ENCODE assay signal across 8 mouse cellular contexts in the genomic region with DNA sequence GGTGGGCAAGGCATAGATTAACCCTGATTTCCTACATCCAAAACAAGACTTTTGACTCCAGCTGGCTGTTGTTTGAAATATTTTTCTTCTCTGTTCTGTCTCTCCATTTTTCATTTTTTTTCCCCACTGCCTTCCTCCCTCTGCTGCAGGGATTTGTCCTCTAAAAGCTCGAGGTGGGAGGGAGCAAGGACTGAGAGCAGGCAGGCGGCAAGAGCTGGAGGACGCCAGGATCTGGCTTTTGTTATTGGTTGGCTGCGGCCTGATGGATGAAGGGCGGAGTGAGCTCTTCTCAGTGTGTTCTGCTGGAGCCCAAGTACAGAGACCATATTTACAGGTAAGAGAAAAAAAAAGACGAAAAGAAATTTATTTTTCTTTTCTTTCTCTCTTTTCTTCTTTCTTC. TPM values are rescaled to one million over a fixed set of nuclear protein-coding genes. Genes with fewer than 3 reads are reported as not detected.
A peak's percentile ranks its signal among the peaks of the same experiment; 100 is the strongest.
DNase-seq lines count a peak whose midpoint lies in the region; ATAC-seq and TF ChIP-seq lines count a peak whose summit lies in the region.

A gene (plus strand): TSS at position 217 of the 400 bp plus-strand sequence.

- no peak within 1 kb of the TSS for H3K9ac ChIP-seq in liver, embryonic 14.5 days (replicated peaks)

- DNase-seq in gastrocnemius, adult 18-20 months (ENCODE audit: low spot score): peak; percentile 3
- DNase-seq in gastrocnemius, adult 8-10 months (ENCODE audit: low spot score in 2 of 2): no peak
- peak; percentile 83 to 86 for DNase-seq in cerebellum, postnatal 10 days
- peak; percentile 77 to 81 for DNase-seq in frontal cortex, postnatal 36 days (ENCODE audit: low spot score in 2 of 2)
- peak; percentile 71 for DNase-seq in layer of hippocampus, adult 11-12 months (ENCODE audit: low spot score)
- no peak for DNase-seq in liver, embryonic 14.5 days (ENCODE audit: low read depth in 3 of 3, low spot score in 3 of 3)
- peak; percentile 50 for DNase-seq in retina, adult 2 months (ENCODE audit: low read depth, low spot score)
- no peak for DNase-seq in thymus, postnatal 36 days

- H3K4me1 ChIP-seq in liver, embryonic 14.5 days (replicated peaks; ENCODE audit: control insufficient read depth in 2 of 2, insufficient read depth in 2 of 2, low read length in 1 of 2): peaks cover 9 to 10% of the 10 kb centered on the region in 2 experiments

- no peak for TF ChIP-seq CTCF in liver, embryonic 14.5 days (IDR thresholded peaks at IDR 0.05; ENCODE audit: low read depth)

- H3K27ac ChIP-seq in liver, embryonic 14.5 days: no peak within 1 kb of the TSS

- no peak for TF ChIP-seq EP300 in liver, embryonic 14.5 days (IDR thresholded peaks at IDR 0.05; ENCODE audit: low read depth)

- peaks cover 21% of the 10 kb centered on the region for H3K27me3 ChIP-seq in liver, embryonic 14.5 days (ENCODE audit: control insufficient read depth, insufficient read depth, low read length)

- no peaks in the 10 kb centered on the region for H3K9me3 ChIP-seq in liver, embryonic 14.5 days (ENCODE audit: control insufficient read depth, low read length)

- H3K36me3 ChIP-seq in liver, embryonic 14.5 days (replicated peaks; ENCODE audit: control insufficient read depth, insufficient read depth, low read depth): no peaks in the 10 kb centered on the region

- WGBS in liver, embryonic 14.5 days (ENCODE audit: insufficient replicate concordance): 2% methylated on average over 6 of the region's 6 CpGs

- peak within 1 kb of the TSS; percentile 24 to 27; a peak in 3 of 4 replicates for H3K4me3 ChIP-seq in liver, embryonic 14.5 days (ENCODE audit: insufficient read depth in 1 of 2, low read depth in 2 of 2, low read length in 2 of 2)

- H3K4me2 ChIP-seq in liver, embryonic 14.5 days (ENCODE audit: low read depth): peak within 1 kb of the TSS; percentile 56

- ATAC-seq in liver, embryonic 14.5 days (ENCODE audit: insufficient read depth): no peak

RNA-seq across cellular contexts. Expression of the gene that starts here (rescaled TPM):
- under 1 TPM in 1 of 2 experiments, not detected in 1; 0.07 TPM for total RNA-seq in gastrocnemius, adult 18-20 months (2021)
- total RNA-seq in gastrocnemius, adult 8-10 months (2022): under 1 TPM; 0.02 to 0.21 (median 0.07) TPM
- polyA plus RNA-seq in liver, embryonic 14.5 days (2012; rRNA removed): 0.02 and 0.05 TPM in 2 replicates
- polyA plus RNA-seq in liver, embryonic 14.5 days (2014; fragmentation: Nextera tagmentation; extraction: Ambion mirVana): 0.13 TPM in 1 of 2 replicates, not detected in the other

Comparison
In these comparisons a context has a peak if more than half of its experiments do, and no peak if none do; other contexts are left out.
1. Peak in DNase-seq in gastrocnemius, adult 18-20 months; RNA of the gene not detected or under 1 TPM.
2. DNase-seq: peak in cerebellum, postnatal 10 days (2 of 2), frontal cortex, postnatal 36 days (2 of 2), layer of hippocampus, adult 11-12 months (single experiment) and retina, adult 2 months (single experiment); none in gastrocnemius, adult 8-10 months (0 of 2), liver, embryonic 14.5 days (0 of 3) and thymus, postnatal 36 days (0 of 2).